Mouse (Mus musculus): ENCODE measurements at regions not wholly inside any gene's neighbourhood (a gene's known extent, or its start where the extent isn't known, plus 50 kb on each side); places are given as distances from the start of the nearest gene placed in this dataset. TPM values are rescaled to one million over a fixed set of nuclear protein-coding genes. Genes with fewer than 3 reads are reported as not detected.

Small RNAs in the stretch of these regions (microRNA-seq; reads per million reads assigned to microRNA genes)
- gene Mir6351: not detected

Data from forebrain, embryonic 13.5 days (tissue).